ENCODE assay signal across 18 mouse cellular contexts in genomic region chr11:22978711-22979110, GRCm38 (mm10). TPM values are rescaled to one million over a fixed set of nuclear protein-coding genes. Genes with fewer than 3 reads are reported as not detected.
A peak's percentile ranks its signal among the peaks of the same experiment; 100 is the strongest.
DNase-seq lines count a peak whose midpoint lies in the region; ATAC-seq lines count a peak whose summit lies in the region.
"Had no signal": no experiment of that assay in that cellular context is flagged by ENCODE, and none has a peak within 500 bp of the region (broad histone marks: within the 10 kb centered on the region; RNA-seq: fewer than 3 reads in every experiment).

No protein-coding gene starts in this region.

- H3K4me3 ChIP-seq in forebrain, embryonic 16.5 days (replicated peaks; ENCODE audit: low read length): no peak overlapping the region
- H3K4me3 ChIP-seq: embryonic facial prominence, embryonic 15.5 days; kidney, embryonic 15.5 days; lung, embryonic 15.5 days; neural tube, embryonic 12.5 days; stomach, embryonic 15.5 days had no signal

- no peak overlapping the region for H3K4me2 ChIP-seq in forebrain, embryonic 16.5 days (ENCODE audit: low read length)
- H3K4me2 ChIP-seq: embryonic facial prominence, embryonic 15.5 days; kidney, embryonic 15.5 days; lung, embryonic 15.5 days; neural tube, embryonic 12.5 days; stomach, embryonic 15.5 days had no signal

- no peak overlapping the region for H3K27ac ChIP-seq in forebrain, embryonic 16.5 days (ENCODE audit: low read length)
- H3K27ac ChIP-seq: embryonic facial prominence, embryonic 15.5 days; kidney, embryonic 15.5 days; liver, embryonic 14.5 days; lung, embryonic 15.5 days; neural tube, embryonic 12.5 days; stomach, embryonic 15.5 days had no signal

- no peaks in the 10 kb centered on the region for H3K36me3 ChIP-seq in forebrain, embryonic 16.5 days (ENCODE audit: control insufficient read depth, insufficient read depth)

- no peak for ATAC-seq in forebrain, embryonic 16.5 days
- ATAC-seq: intestine, embryonic 16.5 days had no signal

- no peaks in the 10 kb centered on the region for H3K27me3 ChIP-seq in forebrain, embryonic 16.5 days (replicated peaks; ENCODE audit: control insufficient read depth, insufficient read depth, low read length)
- H3K27me3 ChIP-seq: embryonic facial prominence, embryonic 15.5 days; kidney, embryonic 15.5 days; lung, embryonic 15.5 days; neural tube, embryonic 12.5 days; stomach, embryonic 15.5 days had no signal

- no peak overlapping the region for H3K9ac ChIP-seq in forebrain, embryonic 16.5 days (replicated peaks; ENCODE audit: low read depth, low read length)
- H3K9ac ChIP-seq: embryonic facial prominence, embryonic 15.5 days; kidney, embryonic 15.5 days; liver, embryonic 14.5 days; lung, embryonic 15.5 days; neural tube, embryonic 12.5 days; stomach, embryonic 15.5 days had no signal

- 30% methylated on average over 1 of the region's 1 CpGs for WGBS in forebrain, embryonic 16.5 days

- peaks cover 29% of the 10 kb centered on the region for H3K4me1 ChIP-seq in forebrain, embryonic 16.5 days (replicated peaks; ENCODE audit: control insufficient read depth, insufficient read depth, low read length)

- H3K9me3 ChIP-seq in forebrain, embryonic 16.5 days (ENCODE audit: control insufficient read depth, low read length): 0 out of 2 replicates have a peak, but pooled peaks cover 2% of the 10 kb centered on the region
- H3K9me3 ChIP-seq: embryonic facial prominence, embryonic 15.5 days; kidney, embryonic 15.5 days; stomach, embryonic 15.5 days had no signal

- DNase-seq in left cerebral cortex, postnatal 4 days: peak; percentile 75
- no peak for DNase-seq in left cerebral cortex, adult 18-20 months (ENCODE audit: low spot score in 2 of 2)
- peak; percentile 78 for DNase-seq in cerebellum, adult 11-12 months
- DNase-seq in cerebellum, postnatal 14 days: peak; percentile 79 to 86
- no peak for DNase-seq in ovary, postnatal 36 days (ENCODE audit: low spot score)
- no peak for DNase-seq in heart, postnatal 10 days
- DNase-seq: heart, adult 18-20 months; heart, postnatal 4 days; kidney, postnatal 4 days; lung, postnatal 4 days had no signal

- intact Hi-C loops in left cerebral cortex, postnatal 4 days (cut with DNase I): no loop called here
- intact Hi-C loops in heart, postnatal 10 days (cut with DNase I): no loop called here

RNA-seq across cellular contexts. Expression of gene Gm28048, which starts 3.2 kb away (rescaled TPM):
- total RNA-seq in left cerebral cortex, postnatal 4 days (2021): 1 to 10 TPM; 2.2 to 2.9 TPM
- 10 to 100 TPM; 10.1 to 11.3 TPM for total RNA-seq in left cerebral cortex, adult 18-20 months (2021)
- 3.0 and 6.0 TPM in 2 replicates for polyA plus RNA-seq in forebrain, embryonic 16.5 days (2015; fragmentation: Nextera tagmentation; extraction: Ambion mirVana)
- total RNA-seq in heart, postnatal 10 days (2021): 10 to 100 TPM in 1 of 2 experiments, 1 to 10 TPM in 1; 8.5 to 10.8 TPM

RNA-seq across cellular contexts. Expression of gene Commd1, which starts 3.5 kb away (rescaled TPM):
- 10 to 100 TPM; 60.6 to 68.7 TPM for total RNA-seq in left cerebral cortex, postnatal 4 days (2021)
- 10 to 100 TPM; 46.4 to 47.6 TPM for total RNA-seq in left cerebral cortex, adult 18-20 months (2021)
- polyA plus RNA-seq in forebrain, embryonic 16.5 days (2015; fragmentation: Nextera tagmentation; extraction: Ambion mirVana): 225 and 234 TPM in 2 replicates
- total RNA-seq in heart, postnatal 10 days (2021): 100 to 1,000 TPM; 179 to 180 TPM

RNA-seq across cellular contexts. Expression of gene Zrsr1, which starts 6.9 kb away (rescaled TPM):
- 10 to 100 TPM; 28.8 to 33.1 TPM for total RNA-seq in left cerebral cortex, postnatal 4 days (2021)
- total RNA-seq in left cerebral cortex, adult 18-20 months (2021): 10 to 100 TPM; 70.9 to 72.5 TPM
- polyA plus RNA-seq in forebrain, embryonic 16.5 days (2015; fragmentation: Nextera tagmentation; extraction: Ambion mirVana): 6.1 and 6.6 TPM in 2 replicates
- 10 to 100 TPM in 1 of 2 experiments, 1 to 10 TPM in 1; 8.8 to 10.1 TPM for total RNA-seq in heart, postnatal 10 days (2021)

RNA-seq across cellular contexts. Expression of gene Cct4, which starts 11.6 kb away (rescaled TPM):
- 100 to 1,000 TPM; 194 to 197 TPM for total RNA-seq in left cerebral cortex, postnatal 4 days (2021)
- 100 to 1,000 TPM; 111 to 117 TPM for total RNA-seq in left cerebral cortex, adult 18-20 months (2021)
- 335 and 378 TPM in 2 replicates for polyA plus RNA-seq in forebrain, embryonic 16.5 days (2015; fragmentation: Nextera tagmentation; extraction: Ambion mirVana)
- total RNA-seq in heart, postnatal 10 days (2021): 100 to 1,000 TPM; 134 to 139 TPM

RNA-seq across cellular contexts. Expression of gene Fam161a, which starts 28.6 kb away (rescaled TPM):
- total RNA-seq in left cerebral cortex, postnatal 4 days (2021): 1 to 10 TPM; 3.9 to 4.3 TPM
- total RNA-seq in left cerebral cortex, adult 18-20 months (2021): 1 to 10 TPM; 3.2 to 5.2 TPM
- 3.6 and 3.9 TPM in 2 replicates for polyA plus RNA-seq in forebrain, embryonic 16.5 days (2015; fragmentation: Nextera tagmentation; extraction: Ambion mirVana)
- total RNA-seq in heart, postnatal 10 days (2021): 1 to 10 TPM; 2.0 TPM

Comparison
In these comparisons a context has a peak if more than half of its experiments do, and no peak if none do; other contexts are left out.
1. DNase-seq: peak in left cerebral cortex, postnatal 4 days (single experiment), cerebellum, adult 11-12 months (single experiment) and cerebellum, postnatal 14 days (2 of 2); none in left cerebral cortex, adult 18-20 months (0 of 2), ovary, postnatal 36 days (single experiment) and heart, postnatal 10 days (0 of 2).